Mouse (Mus musculus) embryonic facial prominence, embryonic 10.5 days (tissue): ENCODE data around the gene Kif7. TPM values are rescaled to one million over a fixed set of nuclear protein-coding genes. Genes with fewer than 3 reads are reported as not detected.

ENCODE experiments used
- DNase-seq: peaks from one replicate; pipeline ENCODE4 v3.0.0-alpha.2; 2017; ENCODE audit warnings: low spot score
- H3K27ac ChIP-seq: fragments of 300-500 bp; sonication (generic); replicated peaks from 2 replicates; pipeline ENCODE4 v1.5.1; 2016; ENCODE audit warnings: mild to moderate bottlenecking
- H3K27me3 ChIP-seq: fragments of 300-500 bp; sonication (generic); replicated peaks from 2 replicates; pipeline ENCODE4 v1.6.1; 2016; ENCODE audit warnings: low read depth, mild to moderate bottlenecking; ENCODE audit not compliant: poor library complexity, severe bottlenecking
- H3K36me3 ChIP-seq: fragments of 300-500 bp; sonication (generic); replicated peaks from 2 replicates; pipeline ENCODE4 v1.6.1; 2016; ENCODE audit warnings: mild to moderate bottlenecking, moderate library complexity
- H3K4me1 ChIP-seq: fragments of 300-500 bp; sonication (generic); 2 replicates; pipeline ENCODE4 v1.6.1; 2016
- H3K4me3 ChIP-seq: fragments of 300-500 bp; sonication (generic); 2 replicates; pipeline ENCODE4 v1.5.1; 2016; ENCODE audit warnings: mild to moderate bottlenecking, moderate library complexity
- H3K9me3 ChIP-seq: fragments of 300-500 bp; sonication (generic); 2 replicates; pipeline ENCODE4 v1.6.1; 2016; ENCODE audit warnings: mild to moderate bottlenecking
- WGBS: fragments of 180-500 bp; shearing (Covaris S2); methylation state at CpG from one replicate; pipeline ENCODE4 v1.1.7; 2016; 5-methylcytosine and 5-hydroxymethylcytosine counted together
- polyA plus RNA-seq: library from polyadenylated mRNA; unstranded; fragments of >200 nt; fragmentation: Nextera tagmentation; extraction: Ambion mirVana; gene quantifications from 2 replicates; pipeline ENCODE4 v1.2.1, GENCODE M21; 2016

Gene Kif7
- polyA plus RNA-seq = 7.4 and 7.7 TPM in 2 replicates

- peak; percentile 96 for DNase-seq
- H3K27me3 ChIP-seq = peaks cover 62% of the 10 kb centered on the region
- no peaks in the 10 kb centered on the region for H3K9me3 ChIP-seq
- under 1% methylated on average over 55 of the region's 55 CpGs for WGBS
- H3K36me3 ChIP-seq = peaks cover 15% of the 10 kb centered on the region
- peak within 1 kb of the TSS; percentile 85 for H3K4me3 ChIP-seq
- peaks cover 29% of the 10 kb centered on the region for H3K4me1 ChIP-seq
- H3K27ac ChIP-seq = peak within 1 kb of the TSS; percentile 85
These were observed at the start of gene Kif7 for GRCm38 (mm10) chr7:79715187-79715981. TSS of gene Kif7 (minus strand) at chr7:79715720.

DNA sequence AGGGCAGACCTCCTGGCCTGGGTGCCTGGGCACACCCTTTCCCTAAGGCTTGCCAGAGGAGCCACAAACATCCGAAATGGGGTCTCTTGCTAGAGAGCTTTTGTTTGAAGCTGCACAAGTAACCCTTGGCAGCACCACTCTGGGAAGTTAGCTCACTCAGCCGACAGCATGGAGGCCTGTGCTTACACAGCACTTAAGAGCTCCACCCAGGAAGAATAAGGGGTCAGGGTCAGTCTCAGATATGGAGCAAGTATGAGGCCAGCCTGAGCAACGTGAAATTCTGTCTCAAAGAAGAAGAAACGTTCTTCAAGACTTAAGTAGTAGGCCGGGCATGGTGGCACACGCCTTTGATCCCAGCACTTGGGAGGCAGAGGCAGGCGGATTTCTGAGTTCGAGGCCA lies 46.6 kb upstream of the Kif7 start:
- 76% methylated on average over 8 of the region's 8 CpGs for WGBS
- no peaks in the 10 kb centered on the region for H3K9me3 ChIP-seq
- H3K4me3 ChIP-seq = no peak overlapping the region
- no peak overlapping the region for H3K27ac ChIP-seq
- no peaks in the 10 kb centered on the region for H3K36me3 ChIP-seq
- no peaks in the 10 kb centered on the region for H3K27me3 ChIP-seq
- peaks cover 3% of the 10 kb centered on the region; the same call in 1 of the 2 replicates for H3K4me1 ChIP-seq
- no peak for DNase-seq

DNA sequence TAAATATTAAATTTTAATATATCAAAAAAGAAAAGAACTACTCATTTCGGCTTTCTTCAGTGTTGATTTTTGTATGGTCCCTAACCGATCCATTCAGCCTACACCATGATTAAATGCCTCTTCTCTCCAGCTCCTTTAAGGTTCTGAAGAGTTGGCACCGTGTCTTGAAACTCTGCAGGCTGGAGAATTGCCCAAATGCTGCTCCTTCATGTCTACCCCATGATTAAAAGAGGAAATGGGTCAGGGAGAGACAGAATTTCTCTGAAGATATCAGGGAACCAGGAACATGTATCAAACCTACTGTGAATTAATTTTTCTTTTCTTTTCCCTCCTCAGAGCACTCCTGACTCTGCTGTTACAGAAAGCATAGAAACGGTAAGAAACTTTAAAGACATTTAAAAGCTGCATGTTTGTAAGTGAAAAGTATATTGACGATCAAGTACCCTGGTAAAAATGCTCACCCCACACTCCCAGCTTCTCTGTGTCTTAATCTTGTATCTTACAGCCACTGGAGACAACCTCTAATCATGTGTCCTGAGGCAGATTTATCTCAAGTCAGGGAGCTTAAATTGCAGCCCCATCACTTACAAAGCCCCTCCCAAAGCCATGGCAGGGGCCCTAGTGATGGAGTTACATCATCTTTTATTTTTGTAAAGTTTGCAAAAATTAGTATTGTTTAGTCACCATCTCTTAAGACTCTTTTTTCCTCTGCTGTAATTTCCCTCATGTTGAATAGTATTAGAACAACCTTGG lies 45.8 kb upstream of the Kif7 start:
- Histone ChIP-seq H3K4me1 (peaks cover 3% of the 10 kb centered on the region; the same call in 1 of the 2 replicates), H3K9me3 (no peaks in the 10 kb centered on the region), H3K27me3 (no peaks in the 10 kb centered on the region), H3K4me3 (no peak overlapping the region), H3K36me3 (no peaks in the 10 kb centered on the region), H3K27ac (no peak overlapping the region)
- 82% methylated on average over 5 of the region's 5 CpGs for WGBS
- no peak for DNase-seq

GRCm38 (mm10) chr7:79759766-79760165 lies 44.2 kb upstream of the Kif7 start:
- Histone ChIP-seq H3K9me3 (no peaks in the 10 kb centered on the region), H3K4me3 (no peak overlapping the region), H3K4me1 (no peaks in the 10 kb centered on the region), H3K36me3 (no peaks in the 10 kb centered on the region), H3K27me3 (no peaks in the 10 kb centered on the region), H3K27ac (no peak overlapping the region)
- DNase-seq = no peak

- DNase-seq = no peak
- Histone ChIP-seq H3K27me3 (no peaks in the 10 kb centered on the region), H3K27ac (no peak overlapping the region), H3K4me1 (no peaks in the 10 kb centered on the region), H3K4me3 (no peak overlapping the region), H3K9me3 (no peaks in the 10 kb centered on the region), H3K36me3 (no peaks in the 10 kb centered on the region)
- WGBS = 72% methylated on average over 6 of the region's 6 CpGs
These were observed 42.7 kb upstream of the Kif7 start for GRCm38 (mm10) chr7:79758176-79758575.

DNA sequence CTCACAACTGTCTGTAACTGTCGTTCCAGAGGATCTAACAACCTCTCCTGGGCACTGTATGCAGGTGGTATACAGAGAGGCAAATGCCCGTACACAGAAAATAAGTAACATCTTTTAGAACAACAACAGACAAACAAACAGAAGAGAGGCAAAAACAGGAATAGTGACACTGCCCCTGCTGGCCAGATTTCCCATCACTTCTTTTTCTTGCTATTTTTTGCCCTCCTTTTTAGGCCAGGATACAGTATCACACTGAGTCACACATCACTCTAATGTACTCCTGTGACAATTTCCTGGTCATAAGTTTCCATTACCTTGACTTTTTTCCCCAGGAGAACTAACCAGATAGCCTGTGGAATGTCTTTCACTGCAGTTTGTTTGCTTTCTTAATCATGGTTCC lies 40.8 kb upstream of the Kif7 start:
- Histone ChIP-seq H3K27me3 (no peaks in the 10 kb centered on the region), H3K4me1 (no peaks in the 10 kb centered on the region), H3K4me3 (no peak overlapping the region), H3K27ac (no peak overlapping the region), H3K9me3 (no peaks in the 10 kb centered on the region), H3K36me3 (no peaks in the 10 kb centered on the region)
- WGBS = 45% methylated on average over 2 of the region's 2 CpGs
- no peak for DNase-seq

GRCm38 (mm10) chr7:79749511-79749910 lies 34.0 kb upstream of the Kif7 start:
- Histone ChIP-seq H3K4me3 (no peak overlapping the region), H3K4me1 (no peaks in the 10 kb centered on the region), H3K27me3 (no peaks in the 10 kb centered on the region), H3K9me3 (no peaks in the 10 kb centered on the region), H3K27ac (no peak overlapping the region), H3K36me3 (no peaks in the 10 kb centered on the region)
- no peak for DNase-seq
- 87% methylated on average over 6 of the region's 6 CpGs for WGBS

- no peaks in the 10 kb centered on the region for H3K9me3 ChIP-seq
- H3K27ac ChIP-seq = no peak overlapping the region
- H3K4me3 ChIP-seq = no peak overlapping the region
- H3K4me1 ChIP-seq = peaks cover 10% of the 10 kb centered on the region
- DNase-seq = no peak
- no peaks in the 10 kb centered on the region for H3K36me3 ChIP-seq
- no peaks in the 10 kb centered on the region; the same call in 1 of the 2 replicates for H3K27me3 ChIP-seq
- WGBS = 84% methylated on average over 6 of the region's 6 CpGs
These were observed 32.1 kb upstream of the Kif7 start for GRCm38 (mm10) chr7:79747659-79748058.

GRCm38 (mm10) chr7:79744585-79744984 lies 29.1 kb upstream of the Kif7 start:
- Histone ChIP-seq H3K27ac (no peak overlapping the region), H3K27me3 (peaks cover 7% of the 10 kb centered on the region), H3K4me1 (peaks cover 14% of the 10 kb centered on the region), H3K4me3 (no peak overlapping the region), H3K36me3 (no peaks in the 10 kb centered on the region; the same call in 1 of the 2 replicates), H3K9me3 (no peaks in the 10 kb centered on the region)
- no peak for DNase-seq
- WGBS = 78% methylated on average over 5 of the region's 5 CpGs

- peaks cover 14% of the 10 kb centered on the region for H3K4me1 ChIP-seq
- 94% methylated on average over 9 of the region's 9 CpGs for WGBS
- no peaks in the 10 kb centered on the region; the same call in 1 of the 2 replicates for H3K36me3 ChIP-seq
- H3K27ac ChIP-seq = no peak overlapping the region
- peaks cover 7% of the 10 kb centered on the region for H3K27me3 ChIP-seq
- no peaks in the 10 kb centered on the region for H3K9me3 ChIP-seq
- no peak overlapping the region for H3K4me3 ChIP-seq
- DNase-seq = no peak
These were observed 28.5 kb upstream of the Kif7 start for GRCm38 (mm10) chr7:79744051-79744450.

GRCm38 (mm10) chr7:79742659-79743536 lies 27.4 kb upstream of the Kif7 start, which contains the start of the genes Pex11a and Wdr93:
TSS of gene Pex11a (minus strand) at chr7:79743131.
TSS of gene Wdr93 (plus strand) at chr7:79743163.
- H3K27ac ChIP-seq = peak within 1 kb of the TSS; percentile 72
- peak; percentile 85 for DNase-seq
- peaks cover 7% of the 10 kb centered on the region for H3K27me3 ChIP-seq
- 3% methylated on average over 46 of the region's 46 CpGs for WGBS
- no peaks in the 10 kb centered on the region for H3K9me3 ChIP-seq
- H3K4me1 ChIP-seq = peaks cover 14% of the 10 kb centered on the region
- no peaks in the 10 kb centered on the region; the same call in 1 of the 2 replicates for H3K36me3 ChIP-seq
- peak within 1 kb of the TSS; percentile 87 for H3K4me3 ChIP-seq

DNA sequence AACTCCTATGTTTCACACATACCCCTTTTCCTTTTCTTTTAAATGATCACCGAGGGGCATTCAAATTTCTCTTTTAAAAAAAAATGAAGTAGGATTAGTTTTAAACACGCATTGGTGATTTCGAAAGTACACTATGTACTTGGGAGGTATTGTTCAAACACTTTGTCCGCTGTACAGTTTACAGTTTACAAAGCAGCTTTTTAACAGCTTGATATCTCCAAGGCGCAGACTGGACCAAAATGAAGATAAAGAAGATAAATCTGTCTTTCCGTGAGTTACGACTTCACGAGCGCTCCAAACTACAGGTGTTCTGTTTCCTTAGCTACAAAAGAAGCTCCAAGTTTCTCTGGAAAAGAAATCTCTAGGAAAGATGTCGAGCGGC lies 26.7 kb upstream of the Kif7 start:
- Histone ChIP-seq H3K4me3 (peak overlapping the region; percentile 87), H3K36me3 (peaks cover 5% of the 10 kb centered on the region), H3K9me3 (no peaks in the 10 kb centered on the region), H3K27me3 (peaks cover 7% of the 10 kb centered on the region), H3K4me1 (peaks cover 14% of the 10 kb centered on the region), H3K27ac (no peak overlapping the region)
- 27% methylated on average over 11 of the region's 11 CpGs for WGBS
- DNase-seq = no peak
